Mouse (Mus musculus) CD8-positive naive resting alpha-beta T cell, adult 2 months (primary cell): ENCODE measurements around the gene Isoc2a.
A peak's percentile ranks its signal among the peaks of the same experiment; 100 is the strongest.

Experiments
- DNase-seq, 2 experiments: peaks; one replicate each; pipeline ENCODE4 v3.0.0; 2022; ENCODE audit warnings: low read depth in 2 of 2, low spot score in 2 of 2

Gene Isoc2a

GRCm38 (mm10) chr7:4915669-4916416, 38.9 kb downstream of the Isoc2a start:
- no peak for DNase-seq

- DNase-seq, result no peak
Measured at GRCm38 (mm10) chr7:4917494-4917893, 40.5 kb downstream of the Isoc2a start.

GRCm38 (mm10) chr7:4918681-4919080, 41.7 kb downstream of the Isoc2a start:
- DNase-seq, result no peak

- no peak for DNase-seq
Measured at GRCm38 (mm10) chr7:4919096-4919495, 42.1 kb downstream of the Isoc2a start.

- DNase-seq, result no peak
Measured at GRCm38 (mm10) chr7:4919971-4920370, 43.0 kb downstream of the Isoc2a start.

GRCm38 (mm10) chr7:4920496-4920895, 43.5 kb downstream of the Isoc2a start:
- DNase-seq, result no peak

GRCm38 (mm10) chr7:4920976-4921823, 44.2 kb downstream of the Isoc2a start:
- no peak for DNase-seq

- DNase-seq, result no peak
Measured at GRCm38 (mm10) chr7:4921824-4922482, 45.0 kb downstream of the Isoc2a start, which contains the start of gene Nat14. Nat14 (plus strand) TSS chr7:4922028.

GRCm38 (mm10) chr7:4922508-4922907, 45.6 kb downstream of the Isoc2a start:
- peak; percentile 19 to 46 for DNase-seq

GRCm38 (mm10) chr7:4922931-4923565, 46.1 kb downstream of the Isoc2a start:
- DNase-seq, result no peak

- no peak for DNase-seq
Measured at GRCm38 (mm10) chr7:4923586-4924364, 46.8 kb downstream of the Isoc2a start.

GRCm38 (mm10) chr7:4924483-4924882, 47.5 kb downstream of the Isoc2a start:
- no peak for DNase-seq

GRCm38 (mm10) chr7:4924891-4925301, 47.9 kb downstream of the Isoc2a start:
- DNase-seq, result no peak

GRCm38 (mm10) chr7:4925441-4926381, 48.8 kb downstream of the Isoc2a start, which contains the start of gene Ssc5d:
Ssc5d (plus strand) TSS chr7:4925785.
- DNase-seq, result no peak

- DNase-seq, result no peak
Measured at GRCm38 (mm10) chr7:4926849-4927248, 49.9 kb downstream of the Isoc2a start.

GRCm38 (mm10) chr7:4927711-4928110, 50.8 kb downstream of the Isoc2a start:
- DNase-seq, result no peak

GRCm38 (mm10) chr7:4928323-4928722, 51.4 kb downstream of the Isoc2a start:
- DNase-seq, result no peak

GRCm38 (mm10) chr7:4933103-4933502, 56.1 kb downstream of the Isoc2a start:
- DNase-seq, result no peak
